Mouse (Mus musculus): ENCODE measurements at regions not wholly inside any gene's neighbourhood (a gene's known extent, or its start where the extent isn't known, plus 50 kb on each side); places are given as distances from the start of the nearest gene placed in this dataset.

GRCm38 (mm10) chr15:59207976-59208375 is 318.9 kb downstream of the Gm49356 start:
- DNase-seq (ENCODE audit: low spot score in 2 of 2) = no peak

GRCm38 (mm10) chr15:59212362-59212761 is 323.3 kb downstream of the Gm49356 start:
- DNase-seq (ENCODE audit: low spot score in 2 of 2) = no peak

GRCm38 (mm10) chr15:59214096-59214495 is 325.0 kb downstream of the Gm49356 start:
- DNase-seq (ENCODE audit: low spot score in 2 of 2) = no peak

GRCm38 (mm10) chr15:59215239-59215638 is 326.1 kb downstream of the Gm49356 start:
- DNase-seq (ENCODE audit: low spot score in 2 of 2) = no peak

GRCm38 (mm10) chr15:59217481-59217880 is 328.4 kb downstream of the Gm49356 start:
- DNase-seq (ENCODE audit: low spot score in 2 of 2) = no peak

GRCm38 (mm10) chr15:59218916-59219315 is 329.8 kb downstream of the Gm49356 start:
- no peak for DNase-seq (ENCODE audit: low spot score in 2 of 2)

GRCm38 (mm10) chr15:59225637-59226036 is 336.5 kb downstream of the Gm49356 start:
- DNase-seq (ENCODE audit: low spot score in 2 of 2) = no peak

GRCm38 (mm10) chr15:59227293-59227692 is 338.2 kb downstream of the Gm49356 start:
- no peak for DNase-seq (ENCODE audit: low spot score in 2 of 2)

- no peak for DNase-seq (ENCODE audit: low spot score in 2 of 2)
These were observed 341.4 kb downstream of the Gm49356 start for GRCm38 (mm10) chr15:59230536-59230935.

GRCm38 (mm10) chr15:59231703-59232102 is 342.6 kb downstream of the Gm49356 start:
- DNase-seq (ENCODE audit: low spot score in 2 of 2) = no peak

GRCm38 (mm10) chr15:59232290-59232689 is 343.2 kb downstream of the Gm49356 start:
- no peak for DNase-seq (ENCODE audit: low spot score in 2 of 2)

GRCm38 (mm10) chr15:59237446-59238161 is 348.5 kb downstream of the Gm49356 start:
- DNase-seq (ENCODE audit: low spot score in 2 of 2) = no peak

- no peak for DNase-seq (ENCODE audit: low spot score in 2 of 2)
These were observed 352.7 kb downstream of the Gm49356 start for GRCm38 (mm10) chr15:59241752-59242151.

GRCm38 (mm10) chr15:59245927-59246649 is 357.0 kb downstream of the Gm49356 start:
- DNase-seq (ENCODE audit: low spot score in 2 of 2) = no peak

- DNase-seq (ENCODE audit: low spot score in 2 of 2) = peak in 1 of 2 experiments; percentile 19
These were observed 359.6 kb downstream of the Gm49356 start for GRCm38 (mm10) chr15:59248477-59249260.

GRCm38 (mm10) chr15:59261380-59261779 is 372.3 kb downstream of the Gm49356 start:
- no peak for DNase-seq (ENCODE audit: low spot score in 2 of 2)

GRCm38 (mm10) chr15:59262380-59262779 is 373.3 kb downstream of the Gm49356 start:
- no peak for DNase-seq (ENCODE audit: low spot score in 2 of 2)

- DNase-seq (ENCODE audit: low spot score in 2 of 2) = peak; percentile 61 to 64
These were observed 374.6 kb downstream of the Gm49356 start for GRCm38 (mm10) chr15:59263433-59264328.
